Mouse (Mus musculus) heart, postnatal 0 days (tissue): ENCODE measurements around the gene Ano3.

ENCODE experiments used
- CTCF ChIP-seq: IDR thresholded peaks from 2 replicates; pipeline ENCODE4 v1.5.1; 2016; ENCODE audit warnings: antibody characterized with exemption, control low read depth, low read depth
- EP300 ChIP-seq: IDR thresholded peaks from 2 replicates; pipeline ENCODE4 v1.6.1; 2016; ENCODE audit warnings: antibody characterized with exemption, low read depth

GRCm38 (mm10) chr2:110863376-110863775 lies 87.3 kb downstream of the Ano3 start:
- TF ChIP-seq CTCF (no peak), EP300 (no peak)
